Mouse (Mus musculus) olfactory bulb, adult 2 months (tissue): ENCODE data around the gene Tedc2.

Experiments
- CTCF ChIP-seq: fragments of 200-500 bp; IDR thresholded peaks from 2 replicates; pipeline ENCODE4 v1.5.1; 2012; ENCODE audit warnings: low read depth, mild to moderate bottlenecking, low read length, moderate library complexity; ENCODE audit not compliant: insufficient read depth
- POLR2A ChIP-seq: fragments of 200-500 bp; IDR thresholded peaks from 2 replicates; pipeline ENCODE4 v1.6.1; 2012; ENCODE audit warnings: mild to moderate bottlenecking, low read depth, low read length, moderate library complexity; ENCODE audit not compliant: insufficient read depth

GRCm38 (mm10) chr17:24236479-24236878 lies 15.8 kb upstream of the Tedc2 start:
- TF ChIP-seq CTCF (no peak), POLR2A (no peak)
